Mouse (Mus musculus): ENCODE measurements around the gene Hist1h3d.

GRCm38 (mm10) chr13:23576351-23576881 is 853 bp downstream of the Hist1h3d start:
- TF ChIP-seq CTCF (IDR thresholded peaks at IDR 0.05; ENCODE audit: low read depth, low read length) (no peak), GATA1 (IDR thresholded peaks at IDR 0.05; ENCODE audit: borderline replicate concordance, low read length) (no peak)
